ENCODE assay signal across 26 mouse cellular contexts in genomic region chr16:42921436-42921835, GRCm38 (mm10). TPM values are rescaled to one million over a fixed set of nuclear protein-coding genes. Genes with fewer than 3 reads are reported as not detected.
DNase-seq lines count a peak whose midpoint lies in the region; ATAC-seq and TF ChIP-seq lines count a peak whose summit lies in the region.
"Had no signal": no experiment of that assay in that cellular context is flagged by ENCODE, and none has a peak within 500 bp of the region (broad histone marks: within the 10 kb centered on the region; RNA-seq: fewer than 3 reads in every experiment).

No protein-coding gene starts in this region.

- H3K4me1 ChIP-seq in forebrain, embryonic 15.5 days, result peaks cover 12% of the 10 kb centered on the region
- no peaks in the 10 kb centered on the region for H3K4me1 ChIP-seq in forebrain, embryonic 12.5 days
- peaks cover 5% of the 10 kb centered on the region; the same call in 1 of the 2 replicates for H3K4me1 ChIP-seq in forebrain, embryonic 16.5 days (replicated peaks; ENCODE audit: control insufficient read depth, insufficient read depth, low read length)
- H3K4me1 ChIP-seq: embryonic facial prominence, embryonic 10.5 days; embryonic facial prominence, embryonic 13.5 days; heart, embryonic 12.5 days; heart, embryonic 15.5 days; hindbrain, embryonic 10.5 days; hindbrain, embryonic 13.5 days; intestine, embryonic 15.5 days had no signal

- H3K9ac ChIP-seq in forebrain, embryonic 15.5 days (replicated peaks), result no peak overlapping the region
- H3K9ac ChIP-seq in forebrain, embryonic 12.5 days, result no peak overlapping the region
- no peak overlapping the region for H3K9ac ChIP-seq in forebrain, embryonic 16.5 days (replicated peaks; ENCODE audit: low read depth, low read length)
- H3K9ac ChIP-seq: embryonic facial prominence, embryonic 13.5 days; heart, embryonic 12.5 days; heart, embryonic 15.5 days; hindbrain, embryonic 13.5 days; intestine, embryonic 15.5 days had no signal

- ATAC-seq in forebrain, embryonic 15.5 days (replicated peaks), result peak; percentile 61; the same call in 1 of the 2 replicates
- ATAC-seq in forebrain, embryonic 12.5 days (ENCODE audit: low FRiP score), result no peak
- peak; percentile 80 for ATAC-seq in forebrain, embryonic 16.5 days
- ATAC-seq: CD4-positive, CD25-positive, alpha-beta regulatory T cell, adult 4 months; hindbrain, embryonic 16.5 days; intestine, embryonic 15.5 days had no signal

- no peak overlapping the region for H3K4me3 ChIP-seq in forebrain, embryonic 15.5 days
- H3K4me3 ChIP-seq in forebrain, embryonic 12.5 days (replicated peaks), result no peak overlapping the region
- H3K4me3 ChIP-seq in layer of hippocampus, adult 2 months, result no peak overlapping the region
- no peak overlapping the region for H3K4me3 ChIP-seq in forebrain, embryonic 16.5 days (replicated peaks; ENCODE audit: low read length)
- H3K4me3 ChIP-seq: embryonic facial prominence, embryonic 10.5 days; embryonic facial prominence, embryonic 13.5 days; erythroblast, embryonic 14.5 days; heart, embryonic 12.5 days; heart, embryonic 15.5 days; hindbrain, embryonic 10.5 days; hindbrain, embryonic 13.5 days; intestine, embryonic 15.5 days had no signal

- H3K27ac ChIP-seq in forebrain, embryonic 15.5 days (replicated peaks), result peak overlapping the region; percentile 54; the same call in 1 of the 2 replicates
- no peak overlapping the region for H3K27ac ChIP-seq in forebrain, embryonic 12.5 days
- H3K27ac ChIP-seq in layer of hippocampus, adult 2 months, result peak overlapping the region; percentile 76
- 0 out of 2 replicates have a peak overlapping the region, but pooled peaks have one; percentile 6 for H3K27ac ChIP-seq in forebrain, embryonic 16.5 days (ENCODE audit: low read length)
- H3K27ac ChIP-seq: embryonic facial prominence, embryonic 10.5 days; embryonic facial prominence, embryonic 13.5 days; heart, embryonic 15.5 days; hindbrain, embryonic 10.5 days; hindbrain, embryonic 13.5 days; intestine, embryonic 15.5 days had no signal

- TF ChIP-seq CTCF in layer of hippocampus, adult 2 months (conservative IDR thresholded peaks at IDR 0.05), result no peak

- H3K36me3 ChIP-seq in forebrain, embryonic 15.5 days, result no peaks in the 10 kb centered on the region
- H3K36me3 ChIP-seq in forebrain, embryonic 12.5 days (replicated peaks), result no peaks in the 10 kb centered on the region
- H3K36me3 ChIP-seq in forebrain, embryonic 16.5 days (ENCODE audit: control insufficient read depth, insufficient read depth), result no peaks in the 10 kb centered on the region
- H3K36me3 ChIP-seq: embryonic facial prominence, embryonic 10.5 days; embryonic facial prominence, embryonic 13.5 days; heart, embryonic 12.5 days; heart, embryonic 15.5 days; hindbrain, embryonic 10.5 days; hindbrain, embryonic 13.5 days; intestine, embryonic 15.5 days had no signal

- 39% methylated on average over 4 of the region's 4 CpGs for WGBS in forebrain, embryonic 15.5 days
- WGBS in forebrain, embryonic 12.5 days, result 49% methylated on average over 4 of the region's 4 CpGs
- 33% methylated on average over 4 of the region's 4 CpGs for WGBS in forebrain, embryonic 16.5 days

- no peaks in the 10 kb centered on the region for H3K9me3 ChIP-seq in forebrain, embryonic 15.5 days
- no peaks in the 10 kb centered on the region for H3K9me3 ChIP-seq in forebrain, embryonic 12.5 days
- H3K9me3 ChIP-seq in forebrain, embryonic 16.5 days (ENCODE audit: control insufficient read depth, low read length), result no peaks in the 10 kb centered on the region
- H3K9me3 ChIP-seq: embryonic facial prominence, embryonic 10.5 days; embryonic facial prominence, embryonic 13.5 days; heart, embryonic 12.5 days; heart, embryonic 15.5 days; hindbrain, embryonic 10.5 days; hindbrain, embryonic 13.5 days; intestine, embryonic 15.5 days had no signal

- no peaks in the 10 kb centered on the region for H3K27me3 ChIP-seq in forebrain, embryonic 15.5 days
- no peaks in the 10 kb centered on the region for H3K27me3 ChIP-seq in forebrain, embryonic 12.5 days
- H3K27me3 ChIP-seq in forebrain, embryonic 16.5 days (replicated peaks; ENCODE audit: control insufficient read depth, insufficient read depth, low read length), result no peaks in the 10 kb centered on the region
- H3K27me3 ChIP-seq: embryonic facial prominence, embryonic 13.5 days; heart, embryonic 12.5 days; heart, embryonic 15.5 days; hindbrain, embryonic 13.5 days; intestine, embryonic 15.5 days had no signal

- no peak overlapping the region for H3K4me2 ChIP-seq in forebrain, embryonic 15.5 days (replicated peaks)
- no peak overlapping the region for H3K4me2 ChIP-seq in forebrain, embryonic 12.5 days
- no peak overlapping the region for H3K4me2 ChIP-seq in forebrain, embryonic 16.5 days (ENCODE audit: low read length)
- H3K4me2 ChIP-seq: embryonic facial prominence, embryonic 13.5 days; heart, embryonic 12.5 days; heart, embryonic 15.5 days; hindbrain, embryonic 13.5 days; intestine, embryonic 15.5 days had no signal

- no peak for DNase-seq in layer of hippocampus, adult 2 months (ENCODE audit: low spot score in 2 of 2)
- DNase-seq in layer of hippocampus, adult 9-11 months, result no peak
- no peak for DNase-seq in right cerebral cortex, postnatal 14 days
- DNase-seq: adrenal gland, adult 2 months; adrenal gland, postnatal 14 days; cerebellum, adult 11-12 months; cerebellum, adult 8-10 months; cerebellum, postnatal 36 days; embryo, embryonic 11 days; gastrocnemius, postnatal 36 days; heart, postnatal 10 days; heart, postnatal 36 days; kidney, adult 11 months had no signal

RNA-seq across cellular contexts. Expression of gene Zbtb20, which starts 45.8 kb away (rescaled TPM):
- polyA plus RNA-seq in forebrain, embryonic 15.5 days (2015; fragmentation: Nextera tagmentation; extraction: Ambion mirVana), result 143 and 149 TPM in 2 replicates
- 73.6 and 82.4 TPM in 2 replicates for polyA plus RNA-seq in forebrain, embryonic 12.5 days (2016; fragmentation: Nextera tagmentation; extraction: Ambion mirVana)
- total RNA-seq in layer of hippocampus, adult 2 months (2021), result 100 to 1,000 TPM; 335 to 353 TPM
- 126 and 138 TPM in 2 replicates for polyA plus RNA-seq in forebrain, embryonic 16.5 days (2015; fragmentation: Nextera tagmentation; extraction: Ambion mirVana)
